Mouse (Mus musculus): ENCODE data around the gene Pcgf3. TPM values are rescaled to one million over a fixed set of nuclear protein-coding genes. Genes with fewer than 3 reads are reported as not detected.

The Pcgf3 gene
- polyA plus RNA-seq, 1 experiment from 2014 or later = 26.5 TPM

DNA sequence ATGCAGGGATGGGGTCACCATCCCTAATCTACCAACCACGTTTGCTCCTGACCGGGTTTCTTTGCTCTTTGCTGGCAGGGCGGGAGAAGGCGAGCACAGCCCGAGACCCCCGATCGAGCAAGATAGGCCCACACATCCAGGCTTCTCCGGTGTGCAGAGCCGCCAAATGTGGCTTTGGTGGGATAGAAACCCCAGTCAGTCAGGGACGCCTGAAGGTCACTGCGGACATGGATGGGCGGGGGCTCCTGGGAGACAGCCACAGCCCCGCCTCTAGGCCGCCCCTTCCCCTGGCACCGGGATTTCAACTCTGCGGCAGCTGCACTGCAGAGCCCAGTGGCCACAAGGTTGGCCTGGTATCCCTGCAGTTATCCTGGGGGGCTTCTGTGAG, 89.2 kb downstream of the Pcgf3 start:
- Histone ChIP-seq H3K4me2 (peak overlapping the region; percentile 55), H3K4me3 (ENCODE audit: low read depth, low read length) (peak overlapping the region; percentile 29), H3K27ac (ENCODE audit: low read depth) (no peak overlapping the region), H3K9me3 (ENCODE audit: low read depth, low read length) (no peaks in the 10 kb centered on the region), H3K36me3 (ENCODE audit: insufficient read depth) (no peaks in the 10 kb centered on the region), H3K4me1 (ENCODE audit: insufficient read depth) (no peaks in the 10 kb centered on the region), H3K27me3 (ENCODE audit: insufficient read depth, low read length) (peaks cover 28% of the 10 kb centered on the region), H3K9ac (no peak overlapping the region)
- 0 out of 2 replicates have a peak, but pooled peaks have one; percentile 14 for ATAC-seq (ENCODE audit: insufficient read depth)
- TF ChIP-seq CTCF (IDR thresholded peaks at IDR 0.05; ENCODE audit: low read depth) = no peak
- no peak for DNase-seq
- WGBS = 2% methylated on average over 16 of the region's 16 CpGs

DNA sequence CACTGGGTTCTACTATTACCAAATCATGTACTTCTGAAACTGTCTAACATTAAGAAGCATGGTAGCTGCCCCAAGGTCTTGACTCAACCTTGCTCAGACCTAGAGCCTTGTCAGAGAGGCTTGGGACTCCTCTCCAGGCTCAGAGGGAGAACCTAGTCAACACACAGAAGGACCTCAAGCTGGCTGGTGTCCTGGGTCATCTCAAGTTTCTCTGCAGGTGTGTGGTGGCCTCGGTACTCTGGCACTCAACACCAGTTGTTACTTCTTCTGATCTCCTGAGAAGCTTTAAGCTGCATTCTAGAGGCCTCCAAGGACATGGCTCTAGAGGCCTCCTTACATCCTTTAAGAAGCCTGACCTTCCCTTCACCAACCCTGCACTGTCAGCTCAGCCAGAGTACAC, 93.0 kb downstream of the Pcgf3 start:
- no peak for ATAC-seq (ENCODE audit: insufficient read depth)
- Histone ChIP-seq H3K36me3 (ENCODE audit: insufficient read depth) (no peaks in the 10 kb centered on the region), H3K27me3 (ENCODE audit: insufficient read depth, low read length) (peaks cover 22% of the 10 kb centered on the region), H3K4me3 (ENCODE audit: low read depth, low read length) (no peak overlapping the region), H3K9ac (no peak overlapping the region), H3K4me1 (ENCODE audit: insufficient read depth) (no peaks in the 10 kb centered on the region), H3K9me3 (ENCODE audit: low read depth, low read length) (no peaks in the 10 kb centered on the region), H3K27ac (ENCODE audit: low read depth) (no peak overlapping the region), H3K4me2 (no peak overlapping the region)
- no peak for TF ChIP-seq CTCF (IDR thresholded peaks at IDR 0.05; ENCODE audit: low read depth)
- WGBS = 78% methylated on average over 1 of the region's 1 CpGs
- DNase-seq = no peak

Other genes starting within 250 kb of the Pcgf3 start
- gene Dr1, start 192.3 kb upstream of the Pcgf3 start, polyA plus RNA-seq (2014; fragmentation: Nextera tagmentation; extraction: Ambion mirVana) = 44.2 and 46.6 TPM in 2 replicates
- gene Pigg, start 148.6 kb upstream of the Pcgf3 start, polyA plus RNA-seq (2014; fragmentation: Nextera tagmentation; extraction: Ambion mirVana) = 3.4 and 3.5 TPM in 2 replicates
- gene Gm42517, start 93.3 kb upstream of the Pcgf3 start, polyA plus RNA-seq (2014; fragmentation: Nextera tagmentation; extraction: Ambion mirVana) = not detected in 2 replicates
- gene Pde6b, start 72.8 kb upstream of the Pcgf3 start, polyA plus RNA-seq (2014; fragmentation: Nextera tagmentation; extraction: Ambion mirVana) = 0.12 and 0.26 TPM in 2 replicates
- 400 and 416 TPM in 2 replicates for gene Atp5k, start 26.8 kb upstream of the Pcgf3 start, polyA plus RNA-seq (2014; fragmentation: Nextera tagmentation; extraction: Ambion mirVana)
- 0.16 TPM in 1 of 2 replicates, not detected in the other for gene Mfsd7a, start 12.3 kb upstream of the Pcgf3 start, polyA plus RNA-seq (2014; fragmentation: Nextera tagmentation; extraction: Ambion mirVana)
- gene Cplx1, start 88.8 kb downstream of the Pcgf3 start, polyA plus RNA-seq (2014; fragmentation: Nextera tagmentation; extraction: Ambion mirVana) = 0.24 and 0.54 TPM in 2 replicates
- gene Gak, start 168.5 kb downstream of the Pcgf3 start, polyA plus RNA-seq (2014; fragmentation: Nextera tagmentation; extraction: Ambion mirVana) = 48.7 and 52.1 TPM in 2 replicates
- 26.4 and 29.0 TPM in 2 replicates for gene Tmem175, start 168.5 kb downstream of the Pcgf3 start, polyA plus RNA-seq (2014; fragmentation: Nextera tagmentation; extraction: Ambion mirVana)
- gene Idua, start 199.1 kb downstream of the Pcgf3 start, polyA plus RNA-seq (2014; fragmentation: Nextera tagmentation; extraction: Ambion mirVana) = 11.8 and 12.3 TPM in 2 replicates
- gene Dgkq, start 208.4 kb downstream of the Pcgf3 start, polyA plus RNA-seq (2014; fragmentation: Nextera tagmentation; extraction: Ambion mirVana) = 8.7 and 12.1 TPM in 2 replicates
- gene Slc26a1, start 214.3 kb downstream of the Pcgf3 start, polyA plus RNA-seq (2014; fragmentation: Nextera tagmentation; extraction: Ambion mirVana) = 0.60 and 0.70 TPM in 2 replicates
- gene Fgfrl1, start 231.2 kb downstream of the Pcgf3 start, polyA plus RNA-seq (2014; fragmentation: Nextera tagmentation; extraction: Ambion mirVana) = 40.1 and 47.5 TPM in 2 replicates